Mouse (Mus musculus) bone marrow macrophage, adult 2 months (primary cell): Measurements from ENCODE around the gene Ifna11.
"Not testable (repeated sequence)": the region's sequence is repeated elsewhere in the genome, so short reads cannot be mapped to it uniquely, and the experiment has no call there.

Experiments
- CTCF ChIP-seq: IDR thresholded peaks from 2 replicates; pipeline ENCODE4 v1.5.1; 2012; ENCODE audit warnings: low read depth, mild to moderate bottlenecking, low read length, moderate library complexity
- POLR2A ChIP-seq: IDR thresholded peaks from 2 replicates; pipeline ENCODE4 v1.6.1; 2012; ENCODE audit warnings: mild to moderate bottlenecking, low read depth, low read length, borderline replicate concordance

GRCm38 (mm10) chr4:88799365-88799764, 20.4 kb upstream of the Ifna11 start, which contains the start of gene Gm13285:
- not testable (repeated sequence) for TF ChIP-seq POLR2A, CTCF
